Mouse (Mus musculus) midbrain, embryonic 14.5 days (tissue): ENCODE data around the gene Mob2. TPM values are rescaled to one million over a fixed set of nuclear protein-coding genes. Genes with fewer than 3 reads are reported as not detected.

ENCODE experiments used
- ATAC-seq: fragments of 200-750 bp; cut with Nextera tagmentation; 2 replicates; pipeline ENCODE4 v1.8.0; 2017; ENCODE audit warnings: moderate number of reproducible peaks, moderate library complexity; ENCODE audit not compliant: low FRiP score, low TSS enrichment
- DNase-seq: peaks from one replicate; pipeline ENCODE4 v3.0.0-alpha.2; 2015
- H3K27ac ChIP-seq: fragments of 300-500 bp; sonication (generic); replicated peaks from 2 replicates; pipeline ENCODE4 v1.5.1; 2014; ENCODE audit warnings: mild to moderate bottlenecking, low read depth, low read length, moderate library complexity
- H3K27me3 ChIP-seq: fragments of 300-500 bp; sonication (generic); 2 replicates; pipeline ENCODE4 v1.6.1; 2014; ENCODE audit warnings: low read length, control low read depth, mixed read lengths; ENCODE audit not compliant: control insufficient read depth, insufficient read depth
- H3K36me3 ChIP-seq: fragments of 300-500 bp; sonication (generic); 2 replicates; pipeline ENCODE4 v1.6.1; 2014; ENCODE audit warnings: low read length, control low read depth; ENCODE audit not compliant: control insufficient read depth, insufficient read depth
- H3K4me1 ChIP-seq: fragments of 300-500 bp; sonication (generic); 2 replicates; pipeline ENCODE4 v1.6.1; 2014; ENCODE audit warnings: mild to moderate bottlenecking, antibody characterized with exemption, low read length, control low read depth; ENCODE audit not compliant: control insufficient read depth, insufficient read depth
- H3K4me2 ChIP-seq: fragments of 300-500 bp; sonication (generic); 2 replicates; pipeline ENCODE4 v1.6.1; 2014; ENCODE audit warnings: mild to moderate bottlenecking, low read length, moderate library complexity
- H3K4me3 ChIP-seq: fragments of 300-500 bp; sonication (generic); replicated peaks from 2 replicates; pipeline ENCODE4 v1.5.1; 2014; ENCODE audit warnings: low read depth, low read length
- H3K9ac ChIP-seq: fragments of 300-500 bp; sonication (generic); replicated peaks from 2 replicates; pipeline ENCODE4 v1.6.1; 2014; ENCODE audit warnings: mild to moderate bottlenecking, low read length, moderate library complexity
- H3K9me3 ChIP-seq: fragments of 300-500 bp; sonication (generic); 2 replicates; pipeline ENCODE4 v1.6.1; 2016; ENCODE audit warnings: low read length, control low read depth, mixed read lengths; ENCODE audit not compliant: control insufficient read depth
- WGBS: fragments of 180-500 bp; shearing (Covaris S2); extraction: QIAGEN DNeasy Blood & Tissue Kit; methylation state at CpG from one replicate; pipeline ENCODE4 v1.1.7; 2014; 5-methylcytosine and 5-hydroxymethylcytosine counted together
- polyA plus RNA-seq: library from polyadenylated mRNA; unstranded; fragments of >200 nt; fragmentation: Nextera tagmentation; extraction: Ambion mirVana; gene quantifications from 2 replicates; pipeline ENCODE4 v1.2.1, GENCODE M21; 2014

The Mob2 gene
- polyA plus RNA-seq, 1 experiment from 2014 or later: 57.2 TPM

DNA sequence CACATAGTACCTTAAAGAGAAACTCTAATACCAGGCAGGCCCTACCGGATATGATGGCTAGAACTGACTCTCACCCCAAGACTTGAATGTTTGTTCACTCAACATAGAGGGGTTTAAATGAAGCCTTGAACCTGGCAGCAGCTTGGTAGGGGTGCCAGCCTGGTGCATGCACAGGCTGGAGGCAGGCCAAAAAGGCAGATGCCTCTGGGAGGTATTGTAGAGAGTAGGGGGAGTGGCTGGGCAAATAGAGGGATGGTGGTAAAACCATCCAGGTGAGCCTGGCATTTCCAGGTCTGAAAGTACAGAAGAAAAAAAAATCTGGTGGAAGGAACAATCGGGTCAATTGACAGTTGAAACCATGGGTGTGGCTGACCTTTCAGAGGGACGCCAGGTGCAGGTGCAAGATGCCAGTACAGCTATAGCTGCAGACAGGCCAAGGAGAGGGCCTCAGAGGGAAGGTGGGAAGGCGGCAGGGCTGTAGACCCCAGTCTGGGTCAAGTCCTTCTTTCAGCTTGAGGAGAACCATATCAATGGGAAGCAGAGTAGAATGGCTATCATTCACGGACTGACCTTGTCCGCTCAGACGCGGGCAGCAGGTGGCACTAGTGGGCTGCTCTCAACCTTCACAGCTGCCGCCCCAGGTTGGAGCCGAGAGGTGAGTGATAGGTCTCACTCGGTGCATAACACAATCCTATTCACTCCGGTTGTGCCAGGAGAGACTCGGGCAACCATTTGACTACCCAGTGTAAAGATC lies 9.8 kb upstream of the Mob2 start:
- Histone ChIP-seq H3K27ac (no peak overlapping the region), H3K9ac (peak overlapping the region; percentile 35), H3K27me3 (no peaks in the 10 kb centered on the region), H3K4me2 (peak overlapping the region; percentile 55), H3K36me3 (no peaks in the 10 kb centered on the region), H3K4me3 (peak overlapping the region; percentile 23), H3K9me3 (no peaks in the 10 kb centered on the region), H3K4me1 (no peaks in the 10 kb centered on the region)
- WGBS: 15% methylated on average over 13 of the region's 13 CpGs
- ATAC-seq (peak; percentile 78; the same call in 1 of the 2 replicates), DNase-seq (peak; percentile 90)

DNA sequence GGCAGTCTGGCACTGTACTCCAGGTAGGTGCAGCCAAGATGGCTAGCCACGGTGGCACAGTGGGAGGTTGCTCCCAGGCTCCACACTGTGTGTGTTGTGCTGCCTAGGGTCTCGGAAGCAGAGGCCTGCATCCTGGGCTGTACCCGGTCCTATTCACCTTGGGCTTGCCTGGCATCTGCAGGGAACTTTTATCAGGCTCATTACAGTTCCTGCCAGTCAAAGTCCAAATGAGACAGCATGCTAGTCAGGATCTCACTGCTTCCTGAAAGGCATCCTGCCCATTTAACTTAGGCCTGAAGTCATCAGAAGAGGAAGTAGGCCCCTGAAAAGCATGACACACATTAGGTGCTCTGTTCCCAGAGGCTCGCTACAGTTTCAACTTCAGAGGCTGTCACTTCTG lies 7.6 kb upstream of the Mob2 start:
- H3K4me1 ChIP-seq: no peaks in the 10 kb centered on the region
- no peak overlapping the region for H3K9ac ChIP-seq
- WGBS: 64% methylated on average over 4 of the region's 4 CpGs
- H3K27me3 ChIP-seq: no peaks in the 10 kb centered on the region
- H3K27ac ChIP-seq: no peak overlapping the region
- H3K4me2 ChIP-seq: no peak overlapping the region
- H3K4me3 ChIP-seq: no peak overlapping the region
- ATAC-seq (no peak), DNase-seq (no peak)
- no peaks in the 10 kb centered on the region for H3K36me3 ChIP-seq
- no peaks in the 10 kb centered on the region for H3K9me3 ChIP-seq

DNA sequence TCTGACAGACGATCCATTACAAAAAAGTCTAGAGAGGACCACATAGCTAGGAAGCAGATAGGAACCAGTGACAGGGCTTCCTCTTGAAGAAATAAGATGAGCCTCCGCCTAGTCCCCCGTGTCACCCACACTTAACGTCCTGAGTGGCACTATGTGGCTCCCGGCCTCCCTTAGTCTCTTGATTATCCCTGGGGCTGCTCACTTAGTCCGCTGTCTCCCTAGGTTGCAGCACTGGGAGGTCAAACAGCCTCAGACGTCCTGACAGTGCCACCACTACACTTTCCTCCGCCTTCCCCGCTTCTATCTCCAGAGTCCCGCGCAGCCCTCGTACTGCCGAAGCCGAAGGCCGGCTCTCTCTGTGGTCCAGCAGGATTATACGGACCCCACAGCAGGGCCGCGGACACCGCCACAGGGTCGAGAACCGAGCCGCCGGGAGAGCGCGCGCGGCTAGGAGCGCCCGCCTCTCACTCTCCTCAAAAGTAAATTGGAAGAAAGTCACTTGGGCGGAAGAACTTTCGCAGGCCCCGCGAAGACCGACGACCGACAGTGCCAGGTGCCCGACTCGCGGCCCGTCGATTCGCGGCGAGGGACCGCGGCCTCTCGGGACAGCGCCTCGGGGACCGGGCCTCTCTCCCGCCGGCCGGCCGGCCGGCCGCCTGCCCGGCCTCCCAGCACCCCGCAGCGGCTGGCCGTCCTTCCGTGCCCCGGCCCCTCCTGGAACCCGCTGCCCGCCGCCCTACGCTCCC lies 507 bp downstream of the Mob2 start:
- H3K36me3 ChIP-seq: peaks cover 9% of the 10 kb centered on the region; the same call in 1 of the 2 replicates
- peak overlapping the region; percentile 91 for H3K4me2 ChIP-seq
- peaks cover 13% of the 10 kb centered on the region for H3K4me1 ChIP-seq
- ATAC-seq (peak; percentile 11; the same call in 1 of the 2 replicates), DNase-seq (no peak)
- H3K9ac ChIP-seq: peak overlapping the region; percentile 84
- peak overlapping the region; percentile 71 for H3K27ac ChIP-seq
- WGBS: 2% methylated on average over 66 of the region's 66 CpGs
- H3K27me3 ChIP-seq: no peaks in the 10 kb centered on the region
- no peaks in the 10 kb centered on the region for H3K9me3 ChIP-seq
- peak overlapping the region; percentile 94 for H3K4me3 ChIP-seq

DNA sequence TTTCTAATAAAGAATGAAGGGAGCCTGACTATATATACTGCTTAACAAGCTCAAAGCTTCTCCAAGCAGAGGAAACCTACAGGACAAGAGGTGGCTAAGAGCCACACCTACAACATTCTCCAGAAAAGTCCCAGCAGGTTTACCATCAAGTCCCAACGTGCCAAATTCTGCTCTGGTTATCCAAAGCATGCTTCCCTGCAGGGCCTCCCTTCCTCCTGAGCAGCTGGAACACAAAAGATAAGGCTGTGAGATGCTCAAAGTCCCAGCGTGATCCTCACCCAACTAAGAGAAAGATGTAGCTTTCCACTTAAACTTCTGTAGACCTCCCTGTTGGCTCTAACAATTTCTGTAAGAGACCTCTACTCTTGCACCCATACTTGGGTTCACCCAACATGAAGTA lies 1.8 kb downstream of the Mob2 start:
- Histone ChIP-seq H3K27ac (no peak overlapping the region), H3K36me3 (peaks cover 10% of the 10 kb centered on the region; the same call in 1 of the 2 replicates), H3K27me3 (no peaks in the 10 kb centered on the region), H3K9ac (no peak overlapping the region), H3K4me2 (no peak overlapping the region), H3K4me3 (no peak overlapping the region), H3K9me3 (no peaks in the 10 kb centered on the region), H3K4me1 (peaks cover 13% of the 10 kb centered on the region)
- WGBS: 66% methylated on average over 2 of the region's 2 CpGs
- ATAC-seq: no peak
- no peak for DNase-seq

DNA sequence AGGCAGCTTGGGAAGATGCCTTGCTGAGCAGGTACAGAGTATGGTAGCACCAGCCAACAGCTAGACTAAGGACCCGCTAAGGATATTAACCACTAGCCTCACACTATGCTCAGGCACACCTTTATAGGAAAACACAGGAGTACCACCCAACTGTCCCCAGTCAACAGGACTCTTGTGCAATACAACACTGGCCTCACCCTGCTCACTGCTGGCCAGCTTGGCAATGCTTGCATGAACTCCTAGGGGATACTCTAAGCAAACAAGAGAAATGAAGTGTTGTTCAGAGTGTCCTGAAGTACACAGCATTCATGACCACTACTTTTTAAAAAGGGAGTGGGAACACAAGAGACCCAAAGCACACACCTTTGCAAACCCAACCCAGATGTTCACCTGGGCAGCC lies 3.7 kb downstream of the Mob2 start:
- ATAC-seq (no peak), DNase-seq (no peak)
- Histone ChIP-seq H3K27ac (no peak overlapping the region), H3K4me1 (peaks cover 13% of the 10 kb centered on the region), H3K9me3 (no peaks in the 10 kb centered on the region), H3K9ac (no peak overlapping the region), H3K4me3 (no peak overlapping the region), H3K36me3 (peaks cover 10% of the 10 kb centered on the region; the same call in 1 of the 2 replicates), H3K27me3 (no peaks in the 10 kb centered on the region), H3K4me2 (no peak overlapping the region)
- WGBS: 92% methylated on average over 1 of the region's 1 CpGs

DNA sequence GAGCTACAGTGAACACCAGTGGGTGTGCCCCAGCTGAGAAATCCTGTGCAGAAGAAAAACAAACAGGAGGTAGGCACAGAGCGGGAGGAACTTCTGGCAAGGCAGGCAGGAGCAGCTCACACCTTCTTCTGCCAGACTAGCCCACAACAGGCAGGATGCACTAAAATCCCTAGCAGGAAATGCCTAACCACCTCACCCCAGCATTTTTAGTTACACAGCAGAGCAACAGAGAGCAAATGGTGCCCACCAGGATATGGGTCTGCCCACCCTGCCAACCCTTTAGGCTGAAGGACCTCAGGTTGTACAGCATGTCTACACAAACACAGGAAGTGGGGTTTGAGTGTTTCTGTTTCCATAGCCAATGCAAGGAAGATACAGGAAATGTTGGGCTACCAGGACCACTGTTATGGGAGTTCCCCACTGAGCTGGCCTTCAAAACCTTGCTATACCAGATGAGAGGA lies 4.2 kb downstream of the Mob2 start:
- no peaks in the 10 kb centered on the region for H3K27me3 ChIP-seq
- ATAC-seq (no peak), DNase-seq (no peak)
- H3K4me3 ChIP-seq: no peak overlapping the region
- no peak overlapping the region for H3K27ac ChIP-seq
- peaks cover 10% of the 10 kb centered on the region; the same call in 1 of the 2 replicates for H3K36me3 ChIP-seq
- no peak overlapping the region for H3K9ac ChIP-seq
- H3K9me3 ChIP-seq: no peaks in the 10 kb centered on the region
- H3K4me1 ChIP-seq: peaks cover 13% of the 10 kb centered on the region
- 85% methylated on average over 1 of the region's 1 CpGs for WGBS
- H3K4me2 ChIP-seq: no peak overlapping the region

DNA sequence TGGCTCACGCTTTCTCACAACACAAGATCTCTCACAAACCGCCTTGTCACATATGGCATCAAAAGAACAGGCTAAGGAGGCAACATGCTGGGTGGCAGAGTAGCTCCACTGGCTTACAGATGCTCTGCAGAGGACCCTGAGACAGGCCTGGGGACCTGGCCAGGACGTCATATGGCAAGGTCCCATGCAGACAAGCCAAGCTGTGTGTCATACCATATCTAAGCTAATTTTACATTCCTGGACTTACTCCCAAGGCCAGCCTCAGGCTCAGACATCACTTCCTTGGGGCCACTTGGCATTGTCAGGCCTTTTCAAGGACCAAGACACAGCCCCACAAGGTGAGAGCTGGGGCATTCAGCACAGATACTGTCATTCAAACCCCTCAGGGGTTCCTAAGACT lies 5.4 kb downstream of the Mob2 start:
- no peaks in the 10 kb centered on the region for H3K9me3 ChIP-seq
- H3K36me3 ChIP-seq: peaks cover 10% of the 10 kb centered on the region; the same call in 1 of the 2 replicates
- H3K4me3 ChIP-seq: no peak overlapping the region
- H3K4me1 ChIP-seq: peaks cover 9% of the 10 kb centered on the region
- no peak overlapping the region for H3K4me2 ChIP-seq
- no peaks in the 10 kb centered on the region for H3K27me3 ChIP-seq
- 92% methylated on average over 3 of the region's 3 CpGs for WGBS
- DNase-seq (no peak), ATAC-seq (no peak)
- H3K27ac ChIP-seq: no peak overlapping the region
- no peak overlapping the region for H3K9ac ChIP-seq

DNA sequence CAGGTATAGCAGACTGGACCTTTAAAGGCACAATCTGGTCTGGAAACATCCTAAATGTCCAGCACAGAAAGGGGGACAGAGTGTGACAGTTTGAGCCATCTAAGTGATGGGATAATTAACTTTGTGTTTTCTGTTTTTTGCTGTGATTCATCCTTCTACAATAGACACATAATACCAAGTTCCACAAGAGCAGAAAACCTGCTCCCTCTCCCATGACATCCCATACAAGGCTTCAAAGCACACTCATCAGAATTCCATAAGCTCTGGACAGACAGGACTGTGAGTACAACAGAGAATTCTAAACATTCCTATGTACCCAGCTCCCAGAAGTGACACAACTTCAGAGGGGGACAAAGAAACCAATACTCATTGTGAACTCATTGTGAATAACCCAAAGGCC lies 10.3 kb downstream of the Mob2 start:
- Histone ChIP-seq H3K27ac (no peak overlapping the region), H3K4me1 (no peaks in the 10 kb centered on the region), H3K36me3 (0 out of 2 replicates have a peak, but pooled peaks cover 3% of the 10 kb centered on the region), H3K27me3 (no peaks in the 10 kb centered on the region), H3K4me3 (no peak overlapping the region), H3K4me2 (no peak overlapping the region), H3K9me3 (no peaks in the 10 kb centered on the region), H3K9ac (no peak overlapping the region)
- DNase-seq: no peak
- ATAC-seq: no peak
